Mouse (Mus musculus): ENCODE data around the gene Mep1a. TPM values are rescaled to one million over a fixed set of nuclear protein-coding genes. Genes with fewer than 3 reads are reported as not detected.
A peak's percentile ranks its signal among the peaks of the same experiment; 100 is the strongest.
"Not testable (repeated sequence)": the region's sequence is repeated elsewhere in the genome, so short reads cannot be mapped to it uniquely, and the experiment has no call there.

Mep1a gene
- total RNA-seq (2021) = not detected

- no peak for DNase-seq
These were observed at the start of gene Mep1a for GRCm38 (mm10) chr17:43502592-43502991. Gene Mep1a, minus strand, starts transcription at chr17:43502812.

GRCm38 (mm10) chr17:43551122-43551630, 48.6 kb upstream of the Mep1a start:
- no peak for DNase-seq

- no peak for DNase-seq
These were observed 41.4 kb upstream of the Mep1a start for GRCm38 (mm10) chr17:43544040-43544439.

- DNase-seq = no peak
These were observed 40.9 kb upstream of the Mep1a start, which contains the start of gene Ankrd66 for GRCm38 (mm10) chr17:43543539-43543938. Gene Ankrd66, minus strand, starts transcription at chr17:43543639.

GRCm38 (mm10) chr17:43538767-43539166, 36.2 kb upstream of the Mep1a start:
- no peak for DNase-seq

GRCm38 (mm10) chr17:43536841-43537240, 34.2 kb upstream of the Mep1a start:
- DNase-seq = not testable (repeated sequence)

- peak; percentile 65 for DNase-seq
These were observed 32.0 kb upstream of the Mep1a start for GRCm38 (mm10) chr17:43534362-43535222.

GRCm38 (mm10) chr17:43531192-43531591, 28.6 kb upstream of the Mep1a start:
- no peak for DNase-seq

GRCm38 (mm10) chr17:43530507-43530906, 27.9 kb upstream of the Mep1a start:
- no peak for DNase-seq

GRCm38 (mm10) chr17:43520166-43520565, 17.6 kb upstream of the Mep1a start:
- no peak for DNase-seq

GRCm38 (mm10) chr17:43518644-43519409, 16.2 kb upstream of the Mep1a start:
- peak; percentile 79 for DNase-seq

- no peak for DNase-seq
These were observed 8.2 kb upstream of the Mep1a start for GRCm38 (mm10) chr17:43510782-43511181.

- no peak for DNase-seq
These were observed 2.0 kb upstream of the Mep1a start for GRCm38 (mm10) chr17:43504594-43504934.

- DNase-seq = no peak
These were observed 1.4 kb upstream of the Mep1a start for GRCm38 (mm10) chr17:43503861-43504593.

GRCm38 (mm10) chr17:43501631-43502030, 981 bp downstream of the Mep1a start:
- DNase-seq = no peak

- no peak for DNase-seq
These were observed 1.4 kb downstream of the Mep1a start for GRCm38 (mm10) chr17:43501223-43501622.

GRCm38 (mm10) chr17:43500513-43500912, 2.1 kb downstream of the Mep1a start:
- DNase-seq = no peak

GRCm38 (mm10) chr17:43497521-43497920, 5.1 kb downstream of the Mep1a start:
- no peak for DNase-seq

- DNase-seq = no peak
These were observed 7.1 kb downstream of the Mep1a start for GRCm38 (mm10) chr17:43495502-43495901.

- DNase-seq = not testable (repeated sequence)
These were observed 12.2 kb downstream of the Mep1a start for GRCm38 (mm10) chr17:43490371-43490770.

GRCm38 (mm10) chr17:43488439-43489151, 14.0 kb downstream of the Mep1a start:
- DNase-seq = no peak

GRCm38 (mm10) chr17:43485982-43486381, 16.6 kb downstream of the Mep1a start:
- no peak for DNase-seq

All from heart, postnatal 4 days (tissue).